Mouse (Mus musculus) v-Abl transformed pro-B cells (cell line): ENCODE data around the gene Dach1.

Experiments
- in situ Hi-C, 2 experiments: fragments of 400-800 bp; cut with MboI; formaldehyde crosslinking; loops; one replicate each; pipeline ENCODE4 v1.15.1; 2025; ENCODE audit not compliant: unreplicated experiment in 2 of 2

Dach1 gene

GRCm38 (mm10) chr14:97857276-97857675, 312.3 kb downstream of the Dach1 start:
- in situ Hi-C loops: no loop called here

DNA sequence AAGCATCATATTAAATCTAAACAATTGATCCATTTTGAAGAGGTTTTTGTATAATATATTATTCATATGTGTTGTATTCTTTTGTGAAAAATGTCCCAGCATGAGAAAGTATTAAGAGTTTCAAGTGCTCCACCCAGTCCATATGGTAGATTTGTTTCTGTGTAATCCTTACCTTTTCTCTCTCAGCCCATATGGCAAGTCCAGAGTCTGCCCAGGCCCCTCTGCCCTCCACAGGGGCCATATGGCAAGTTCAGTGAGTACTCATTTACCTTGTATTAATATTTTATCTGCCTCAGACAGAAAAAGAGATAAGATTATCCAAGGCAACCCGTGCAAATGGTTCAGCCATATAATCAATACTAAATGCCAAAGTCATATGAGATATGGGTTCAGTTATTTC, 314.2 kb downstream of the Dach1 start:
- in situ Hi-C loops: no loop called here

- in situ Hi-C loops: no loop called here
Observed at GRCm38 (mm10) chr14:97850486-97850885, 319.1 kb downstream of the Dach1 start.

DNA sequence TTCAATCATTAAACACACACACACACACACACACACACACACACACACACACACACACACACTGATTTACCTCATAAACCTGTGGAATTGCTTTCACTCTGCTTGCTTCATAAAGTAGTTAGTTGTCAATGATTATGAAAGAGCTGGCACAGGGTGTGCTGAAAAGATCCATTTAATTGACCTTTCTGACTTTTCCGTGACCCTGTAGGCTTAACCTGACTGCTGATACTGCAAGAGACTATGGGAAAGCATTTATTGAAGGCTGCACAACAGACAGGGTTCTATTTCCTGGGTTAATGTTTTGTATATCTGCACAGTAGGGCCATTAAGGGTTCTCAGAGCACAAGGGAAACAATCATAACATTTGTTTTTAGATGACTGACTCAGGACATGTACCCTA, 321.9 kb downstream of the Dach1 start:
- in situ Hi-C loops: no loop called here

DNA sequence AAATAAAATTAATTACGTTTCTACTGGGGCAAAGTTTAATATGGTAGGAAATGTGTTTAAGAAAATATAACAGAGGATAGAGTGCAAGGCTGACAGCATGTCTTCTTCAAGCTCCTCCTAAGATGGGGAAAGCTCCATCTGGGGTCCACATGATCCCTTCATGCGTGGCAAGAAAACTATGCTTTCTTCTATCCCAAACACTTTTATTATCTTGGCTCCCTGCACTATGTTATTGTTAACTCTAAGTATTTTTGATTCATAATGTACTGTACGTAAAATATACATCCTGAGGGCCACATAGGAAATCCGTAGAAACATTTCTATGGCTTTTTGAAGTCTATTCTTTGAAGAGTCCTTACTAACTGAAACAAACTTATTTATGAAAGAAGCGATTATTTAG, 330.3 kb downstream of the Dach1 start:
- in situ Hi-C loops: no loop called here

- in situ Hi-C loops: no loop called here
Observed at GRCm38 (mm10) chr14:97829865-97830264, 339.7 kb downstream of the Dach1 start.

- in situ Hi-C loops: no loop called here
Observed at GRCm38 (mm10) chr14:97814555-97815175, 354.9 kb downstream of the Dach1 start.

DNA sequence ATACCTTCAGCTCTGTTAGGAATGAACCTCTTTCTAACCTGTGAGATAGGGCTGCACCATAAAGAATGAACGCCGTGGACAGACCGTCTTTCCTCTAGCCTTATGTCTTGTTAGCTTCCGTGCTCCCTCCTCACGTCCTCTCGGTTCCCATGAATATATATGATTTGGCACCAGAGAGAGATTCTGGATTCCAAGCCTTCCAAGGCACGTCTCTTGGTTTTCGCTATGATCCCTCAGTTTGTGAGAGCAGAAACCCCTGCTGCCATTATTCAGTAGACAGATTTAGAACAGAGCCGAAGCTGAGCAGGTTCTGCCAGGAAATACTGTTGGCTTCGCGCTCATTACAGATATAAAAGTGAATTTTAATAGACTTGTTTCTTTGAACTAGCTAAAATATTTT, 356.0 kb downstream of the Dach1 start:
- in situ Hi-C loops: no loop called here

DNA sequence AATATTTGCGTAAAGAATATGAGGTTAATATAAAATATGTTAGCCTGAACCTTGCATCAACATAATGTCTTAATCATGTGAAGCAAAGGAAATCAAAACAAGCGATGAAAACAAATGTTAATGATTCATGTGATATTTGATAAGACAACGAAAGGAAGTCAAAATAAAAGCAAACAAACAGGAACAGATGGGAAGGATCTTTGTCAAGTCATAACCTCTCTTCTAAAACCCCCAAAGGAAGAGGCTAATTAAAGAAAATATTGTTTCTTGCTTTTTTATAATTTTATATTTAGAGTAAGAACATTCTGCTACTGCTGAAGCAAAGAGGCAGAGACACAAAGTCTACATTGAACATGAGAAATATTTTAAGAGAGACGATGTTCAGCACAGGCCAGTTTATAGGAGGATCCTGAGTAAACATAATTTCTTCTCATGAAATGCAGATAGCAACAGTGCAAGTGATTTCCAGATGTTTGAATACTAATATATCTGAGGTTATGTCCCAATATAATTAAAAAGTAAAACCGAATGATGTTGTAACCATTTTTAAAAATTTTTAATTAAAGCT, 374.1 kb downstream of the Dach1 start:
- in situ Hi-C loops: no loop called here

DNA sequence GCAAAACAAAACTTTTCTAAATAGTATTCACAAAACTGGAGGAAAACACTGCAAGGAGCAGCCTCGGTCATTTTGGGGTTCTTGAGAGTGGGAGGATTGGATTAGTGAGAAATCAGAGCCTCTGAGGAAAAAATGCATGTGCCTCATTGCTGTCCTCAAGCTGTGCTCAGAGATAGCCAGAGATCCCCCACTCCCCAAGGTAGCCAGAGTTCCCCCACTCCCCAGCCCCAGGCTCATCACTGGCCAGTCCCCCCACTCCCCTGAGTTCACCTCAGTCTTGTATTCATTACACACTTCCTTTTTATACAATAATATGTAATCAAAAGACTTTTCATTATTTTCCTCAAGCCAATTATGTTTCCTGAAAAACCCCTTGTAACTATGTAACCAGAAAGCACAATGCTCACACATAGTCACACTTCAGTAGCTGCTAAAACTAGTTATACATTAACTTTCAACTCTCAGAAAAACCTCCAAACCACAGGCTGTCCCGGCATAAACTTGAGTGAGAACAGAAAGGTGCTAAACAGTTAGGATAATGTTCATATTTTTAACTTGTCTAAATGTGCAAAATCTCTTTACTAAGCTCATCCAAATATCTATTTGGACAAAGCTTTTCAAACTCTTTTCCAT, 395.3 kb downstream of the Dach1 start:
- in situ Hi-C loops: no loop called here

- in situ Hi-C loops: no loop called here
Observed at GRCm38 (mm10) chr14:97754400-97754799, 415.2 kb downstream of the Dach1 start.

GRCm38 (mm10) chr14:97753973-97754372, 415.6 kb downstream of the Dach1 start:
- in situ Hi-C loops: no loop called here

- in situ Hi-C loops: no loop called here
Observed at GRCm38 (mm10) chr14:97743252-97743651, 426.3 kb downstream of the Dach1 start.

DNA sequence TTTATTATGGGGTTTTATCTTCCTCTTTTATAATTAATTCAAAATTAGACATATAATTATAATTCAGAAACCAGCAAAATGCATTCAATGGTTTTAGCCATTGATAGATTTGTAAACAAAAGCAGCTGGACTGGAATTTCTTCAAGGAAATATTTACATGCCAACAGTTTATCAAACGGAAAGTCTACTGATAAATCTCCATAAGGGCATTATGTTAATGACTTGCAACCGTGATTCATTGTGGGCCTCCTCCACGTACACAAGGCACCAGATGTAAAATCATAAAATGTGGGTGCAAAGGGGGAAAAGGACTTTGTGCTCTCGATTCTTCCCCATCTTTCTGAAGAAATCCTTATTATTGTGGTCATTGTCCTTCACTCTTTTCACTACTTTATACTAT, 426.8 kb downstream of the Dach1 start:
- in situ Hi-C loops: no loop called here
